In genomic region chr3:157897645-157898044, GRCm38 (mm10) we compare ENCODE assay signal across 21 mouse cellular contexts. TPM values are rescaled to one million over a fixed set of nuclear protein-coding genes. Genes with fewer than 3 reads are reported as not detected.
DNase-seq lines count a peak whose midpoint lies in the region; ATAC-seq and TF ChIP-seq lines count a peak whose summit lies in the region.
"Had no signal": no experiment of that assay in that cellular context is flagged by ENCODE, and none has a peak within 500 bp of the region (broad histone marks: within the 10 kb centered on the region; RNA-seq: fewer than 3 reads in every experiment).

No protein-coding gene starts in this region.

- H3ac ChIP-seq in myocyte (ENCODE audit: control insufficient read depth, insufficient read length), result no peak overlapping the region

- in situ Hi-C loops in CH12.LX (cut with MboI; ENCODE audit: low pct_ligation_motif_present, low pct_unique_long_range_greater_than_20kb, low sequenced_read_pairs), result loop anchor here (25.0 kb wide), 1 partner anchor 335 kb away; the partner anchor contains the start of gene Ptger3

- no peak for TF ChIP-seq RAD21 in CH12.LX (IDR thresholded peaks at IDR 0.05; ENCODE audit: low read depth, low read length)

- H3K9me3 ChIP-seq in liver, postnatal 0 days (ENCODE audit: low read length), result no peaks in the 10 kb centered on the region
- H3K9me3 ChIP-seq in liver, embryonic 11.5 days (ENCODE audit: control insufficient read depth, low read length), result no peaks in the 10 kb centered on the region
- no peaks in the 10 kb centered on the region for H3K9me3 ChIP-seq in CH12.LX (replicated peaks; ENCODE audit: low read length)
- no peaks in the 10 kb centered on the region for H3K9me3 ChIP-seq in forebrain, embryonic 10.5 days
- H3K9me3 ChIP-seq: G1E had no signal

- no peak overlapping the region for H3K4me2 ChIP-seq in liver, postnatal 0 days (ENCODE audit: low read depth, low read length)
- H3K4me2 ChIP-seq in liver, embryonic 11.5 days, result no peak overlapping the region
- no peak overlapping the region for H3K4me2 ChIP-seq in CH12.LX (ENCODE audit: insufficient read depth, low read depth, poor library complexity, severe bottlenecking)
- no peak overlapping the region for H3K4me2 ChIP-seq in myocyte (ENCODE audit: low read depth)

- no peak overlapping the region for H3K9ac ChIP-seq in liver, postnatal 0 days (replicated peaks)
- H3K9ac ChIP-seq in liver, embryonic 11.5 days (ENCODE audit: low read depth, low read length), result no peak overlapping the region
- H3K9ac ChIP-seq in CH12.LX (ENCODE audit: insufficient read depth, low read depth), result no peak overlapping the region

- DNase-seq in liver, postnatal 0 days, result no peak
- no peak for DNase-seq in liver, embryonic 11.5 days (ENCODE audit: low spot score)
- peak; percentile 40 for DNase-seq in CH12.LX (ENCODE audit: extremely low read depth)
- no peak for DNase-seq in urinary bladder, postnatal 4 days (ENCODE audit: low spot score in 2 of 2)
- no peak for DNase-seq in forebrain, embryonic 10.5 days (ENCODE audit: extremely low spot score, low spot score)
- DNase-seq: adrenal gland, adult 2 months; adrenal gland, adult 8-10 months; adrenal gland, postnatal 10 days; adrenal gland, postnatal 14 days; adrenal gland, postnatal 25 days; adrenal gland, postnatal 36 days; B cell, adult 2 months; cerebellum, adult 11 months; cerebellum, adult 11-12 months; cerebellum, adult 18-20 months; cerebellum, adult 2 months had no signal

- no peaks in the 10 kb centered on the region for H3K79me2 ChIP-seq in CH12.LX (replicated peaks; ENCODE audit: control insufficient read depth, extremely low read depth, insufficient read depth, poor library complexity, severe bottlenecking)
- H3K79me2 ChIP-seq in myocyte (ENCODE audit: control insufficient read depth, insufficient read depth), result no peaks in the 10 kb centered on the region

- no peaks in the 10 kb centered on the region for H3K4me1 ChIP-seq in liver, postnatal 0 days (ENCODE audit: insufficient read depth)
- H3K4me1 ChIP-seq in liver, embryonic 11.5 days (replicated peaks; ENCODE audit: control insufficient read depth, insufficient read depth, low read length), result no peaks in the 10 kb centered on the region
- H3K4me1 ChIP-seq in CH12.LX (ENCODE audit: control insufficient read depth in 1 of 2, insufficient read depth in 2 of 2), result no peaks in the 10 kb centered on the region
- H3K4me1 ChIP-seq in forebrain, embryonic 10.5 days, result no peaks in the 10 kb centered on the region

- TF ChIP-seq POLR2A in CH12.LX (IDR thresholded peaks at IDR 0.05; ENCODE audit: low read depth, low read length) (no peak; the same call in 1 of the 2 replicates), myocyte (IDR thresholded peaks at IDR 0.05; ENCODE audit: insufficient read length, low read depth) (no peak)

- no peak overlapping the region for H3K4me3 ChIP-seq in liver, postnatal 0 days (ENCODE audit: low read depth, low read length)
- no peak overlapping the region for H3K4me3 ChIP-seq in liver, embryonic 11.5 days (ENCODE audit: low read depth, low read length)
- H3K4me3 ChIP-seq in CH12.LX (replicated peaks in 1 of 3; ENCODE audit: low read depth in 2 of 3, low read length in 2 of 3, poor library complexity in 1 of 3) (no peak overlapping the region), myocyte (no peak overlapping the region)
- H3K4me3 ChIP-seq in forebrain, embryonic 10.5 days, result no peak overlapping the region

- peak; percentile 58 for ATAC-seq in liver, postnatal 0 days
- no peak for ATAC-seq in liver, embryonic 11.5 days (replicated peaks; ENCODE audit: low FRiP score)
- ATAC-seq: activated CD4-positive, CD25-positive, alpha-beta regulatory T cell, adult 4 months; CD4-positive, CD25-positive, alpha-beta regulatory T cell, adult 4 months; Patski had no signal

- no peak overlapping the region for H3K27ac ChIP-seq in liver, postnatal 0 days (ENCODE audit: low read depth)
- H3K27ac ChIP-seq in liver, embryonic 11.5 days (ENCODE audit: low read depth, low read length), result no peak overlapping the region
- H3K27ac ChIP-seq in CH12.LX (ENCODE audit: insufficient read depth, low read depth), result peak overlapping the region; percentile 21; the same call in 1 of the 2 replicates
- no peak overlapping the region for H3K27ac ChIP-seq in forebrain, embryonic 10.5 days

- H3K27me3 ChIP-seq in liver, postnatal 0 days (ENCODE audit: insufficient read depth, low read length), result no peaks in the 10 kb centered on the region
- H3K27me3 ChIP-seq in liver, embryonic 11.5 days (replicated peaks; ENCODE audit: control insufficient read depth, insufficient read depth, low read length), result no peaks in the 10 kb centered on the region
- H3K27me3 ChIP-seq in CH12.LX (replicated peaks) (no peaks in the 10 kb centered on the region), myocyte (ENCODE audit: control insufficient read depth, insufficient read depth, insufficient read length) (no peaks in the 10 kb centered on the region)
- H3K27me3 ChIP-seq in forebrain, embryonic 10.5 days (ENCODE audit: poor library complexity, severe bottlenecking), result no peaks in the 10 kb centered on the region
- H3K27me3 ChIP-seq: Patski had no signal

- TF ChIP-seq EP300 in liver, postnatal 0 days (IDR thresholded peaks at IDR 0.05; ENCODE audit: low read depth), result no peak
- TF ChIP-seq EP300 in CH12.LX (IDR thresholded peaks at IDR 0.05; ENCODE audit: low read length), result no peak

- 69% methylated on average over 3 of the region's 3 CpGs for WGBS in liver, postnatal 0 days (ENCODE audit: insufficient replicate concordance)
- WGBS in liver, embryonic 11.5 days, result 76% methylated on average over 3 of the region's 3 CpGs
- 87% methylated on average over 3 of the region's 3 CpGs for WGBS in forebrain, embryonic 10.5 days

- peaks cover 12% of the 10 kb centered on the region for H3K36me3 ChIP-seq in liver, postnatal 0 days (replicated peaks; ENCODE audit: insufficient read depth, low read length)
- H3K36me3 ChIP-seq in liver, embryonic 11.5 days (ENCODE audit: control insufficient read depth, insufficient read depth, low read length), result no peaks in the 10 kb centered on the region
- H3K36me3 ChIP-seq in CH12.LX (replicated peaks in 1 of 2; ENCODE audit: control insufficient read depth in 1 of 2, insufficient read depth in 1 of 2, low read length in 1 of 2), result peaks cover 78 to 90% of the 10 kb centered on the region in 2 experiments
- H3K36me3 ChIP-seq in myocyte (ENCODE audit: control insufficient read depth, insufficient read depth), result peaks cover 75% of the 10 kb centered on the region
- H3K36me3 ChIP-seq in forebrain, embryonic 10.5 days (replicated peaks), result no peaks in the 10 kb centered on the region; the same call in 1 of the 2 replicates
- H3K36me3 ChIP-seq: G1E had no signal

- no peak for TF ChIP-seq CTCF in liver, postnatal 0 days (IDR thresholded peaks at IDR 0.05; ENCODE audit: low read depth)
- TF ChIP-seq CTCF in CH12.LX (conservative IDR thresholded peaks at IDR 0.05 in 1 of 2, IDR thresholded peaks at IDR 0.05 in 1 of 2; ENCODE audit: low read depth in 2 of 2, low read length in 2 of 2), result no peak

- dilution Hi-C loops in CH12.LX (cut with MboI; ENCODE audit: extremely low pct_ligation_motif_present, extremely low pct_unique_long_range_greater_than_20kb, low sequenced_read_pairs), result no loop called here

TF ChIP-seq in CH12.LX, 34 proteins besides CTCF, POLR2A, EP300 and RAD21:
- TF ChIP-seq ZKSCAN1 (IDR thresholded peaks at IDR 0.05; ENCODE audit: borderline replicate concordance, low read depth, low read length) (no peak), RCOR1 (conservative IDR thresholded peaks at IDR 0.05; ENCODE audit: low read depth, low read length) (no peak), MAX (IDR thresholded peaks at IDR 0.05; ENCODE audit: low read length) (no peak), USF2 (conservative IDR thresholded peaks at IDR 0.05; ENCODE audit: low read depth, low read length) (no peak), POLR2AphosphoS2 (IDR thresholded peaks at IDR 0.05; ENCODE audit: low read depth, low read length) (no peak), HCFC1 (IDR thresholded peaks at IDR 0.05; ENCODE audit: low read depth, low read length) (peak; percentile 55; the same call in 1 of the 2 replicates), NELFE (IDR thresholded peaks at IDR 0.05; ENCODE audit: low read depth, low read length) (no peak)

TF ChIP-seq in myocyte, 11 proteins besides CTCF, POLR2A, EP300 and RAD21:
- TF ChIP-seq TCF3 (IDR thresholded peaks at IDR 0.05; ENCODE audit: insufficient read length, low read depth) (no peak), MYOG (IDR thresholded peaks at IDR 0.05; ENCODE audit: control insufficient read depth in 1 of 3, insufficient read depth in 1 of 3, insufficient read length in 2 of 3, low read depth in 2 of 3) (no peak), SRF (IDR thresholded peaks at IDR 0.05; ENCODE audit: control insufficient read depth, insufficient read length, low read depth) (no peak), CEBPB (IDR thresholded peaks at IDR 0.05; ENCODE audit: insufficient read depth, poor library complexity, severe bottlenecking) (peak; percentile 31; the same call in 1 of the 2 replicates), REST (IDR thresholded peaks at IDR 0.05; ENCODE audit: insufficient read depth, insufficient read length) (no peak), POLR2AphosphoS2 (IDR thresholded peaks at IDR 0.05; ENCODE audit: insufficient read length, low read depth) (no peak)

RNA-seq across cellular contexts. Expression of gene Cth, which starts 27.2 kb away (rescaled TPM):
- polyA plus RNA-seq in liver, postnatal 0 days (2015; fragmentation: Nextera tagmentation; extraction: Ambion mirVana), result 190 and 195 TPM in 2 replicates
- 31.6 and 35.6 TPM in 2 replicates for polyA plus RNA-seq in liver, embryonic 11.5 days (2014; fragmentation: Nextera tagmentation; extraction: Ambion mirVana)
- total RNA-seq in CH12.LX (2012; rRNA removed), result 162 and 370 TPM in 2 replicates
- total RNA-seq in CH12.LX (2014; rRNA removed), result 574 and 637 TPM in 2 replicates
- 183 and 187 TPM in 2 replicates for polyA plus RNA-seq in CH12.LX (2012; ENCODE audit: insufficient read length, low read depth)
- 66.6 TPM for polyA plus RNA-seq in myocyte (2012; fragmentation: generic; extraction: Trizol)
- polyA plus RNA-seq in forebrain, embryonic 10.5 days (2016; fragmentation: Nextera tagmentation; extraction: Ambion mirVana), result 20.4 and 22.7 TPM in 2 replicates
- total RNA-seq: G1E had no signal
- polyA plus RNA-seq: CD4-positive, CD25-positive, alpha-beta regulatory T cell, adult 4 months; G1E had no signal

RNA-seq across cellular contexts. Expression of gene Ankrd13c, which starts 49.4 kb away (rescaled TPM):
- 6.8 and 6.9 TPM in 2 replicates for polyA plus RNA-seq in liver, postnatal 0 days (2015; fragmentation: Nextera tagmentation; extraction: Ambion mirVana)
- 26.5 and 28.6 TPM in 2 replicates for polyA plus RNA-seq in liver, embryonic 11.5 days (2014; fragmentation: Nextera tagmentation; extraction: Ambion mirVana)
- total RNA-seq in CH12.LX (2012; rRNA removed) (18.9 and 28.7 TPM in 2 replicates), CH12.LX (2014; rRNA removed) (54.1 and 54.4 TPM in 2 replicates)
- polyA plus RNA-seq in CH12.LX (2012; ENCODE audit: insufficient read length, low read depth) (65.3 and 73.3 TPM in 2 replicates), myocyte (2012; fragmentation: generic; extraction: Trizol) (19.9 TPM)
- 18.1 and 19.6 TPM in 2 replicates for polyA plus RNA-seq in forebrain, embryonic 10.5 days (2016; fragmentation: Nextera tagmentation; extraction: Ambion mirVana)
